Mouse (Mus musculus) testis, adult 2 months (tissue): Measurements from ENCODE around the gene Cpsf6. TPM values are rescaled to one million over a fixed set of nuclear protein-coding genes. Genes with fewer than 3 reads are reported as not detected.

Source experiments
- H3K27ac ChIP-seq: fragments of 200-500 bp; 2 replicates; pipeline ENCODE4 v1.5.1; 2012; ENCODE audit warnings: low read depth, low read length; ENCODE audit not compliant: control insufficient read depth, insufficient read depth
- H3K27me3 ChIP-seq: fragments of 200-500 bp; 2 replicates; pipeline ENCODE4 v1.6.1; 2012; ENCODE audit warnings: mild to moderate bottlenecking, low read length, moderate library complexity; ENCODE audit not compliant: control insufficient read depth, insufficient read depth
- H3K36me3 ChIP-seq: fragments of 200-500 bp; 2 replicates; pipeline ENCODE4 v1.6.1; 2012; ENCODE audit warnings: mild to moderate bottlenecking, low read length; ENCODE audit not compliant: control insufficient read depth, insufficient read depth
- H3K4me1 ChIP-seq: fragments of 200-500 bp; 2 replicates; pipeline ENCODE4 v1.6.1; 2012; ENCODE audit warnings: low read length; ENCODE audit not compliant: control insufficient read depth, insufficient read depth
- H3K4me3 ChIP-seq: fragments of 200-500 bp; 2 replicates; pipeline ENCODE4 v1.5.1; 2012; ENCODE audit warnings: low read depth, mild to moderate bottlenecking, low read length, moderate library complexity, mixed read lengths; ENCODE audit not compliant: control insufficient read depth
- CTCF ChIP-seq: fragments of 200-500 bp; IDR thresholded peaks from 2 replicates; pipeline ENCODE4 v1.5.1; 2012; ENCODE audit warnings: low read depth, mild to moderate bottlenecking, inconsistent platforms, low read length, moderate library complexity; ENCODE audit not compliant: control insufficient read depth, insufficient read depth, insufficient replicate concordance
- POLR2A ChIP-seq: fragments of 200-500 bp; IDR thresholded peaks from 2 replicates; pipeline ENCODE4 v1.6.1; 2012; ENCODE audit warnings: low read depth, mild to moderate bottlenecking, inconsistent platforms, low read length, moderate library complexity; ENCODE audit not compliant: control insufficient read depth
- polyA plus RNA-seq: library from polyadenylated mRNA; depleted of rRNA; stranded (reverse); fragments of >200 nt; gene quantifications from 2 replicates; pipeline ENCODE4 v1.2.3, GENCODE M21; 2012

Cpsf6 gene
- polyA plus RNA-seq, 1 experiment = 26.7 TPM

- peaks cover 6% of the 10 kb centered on the region for H3K4me1 ChIP-seq
- no peaks in the 10 kb centered on the region for H3K36me3 ChIP-seq
- no peak overlapping the region for H3K4me3 ChIP-seq
- TF ChIP-seq POLR2A = no peak
- no peak for TF ChIP-seq CTCF
- no peaks in the 10 kb centered on the region for H3K27me3 ChIP-seq
- H3K27ac ChIP-seq = no peak overlapping the region
Observed at GRCm38 (mm10) chr10:117411716-117412473, 32.1 kb upstream of the Cpsf6 start.

- TF ChIP-seq CTCF (no peak), POLR2A (no peak)
- Histone ChIP-seq H3K27ac (no peak overlapping the region), H3K27me3 (no peaks in the 10 kb centered on the region), H3K36me3 (no peaks in the 10 kb centered on the region), H3K4me3 (no peak overlapping the region), H3K4me1 (peaks cover 6% of the 10 kb centered on the region)
Observed at GRCm38 (mm10) chr10:117411131-117411530, 31.3 kb upstream of the Cpsf6 start.

GRCm38 (mm10) chr10:117410481-117411048, 30.8 kb upstream of the Cpsf6 start:
- H3K4me1 ChIP-seq = peaks cover 6% of the 10 kb centered on the region
- no peak overlapping the region for H3K27ac ChIP-seq
- TF ChIP-seq CTCF = no peak
- TF ChIP-seq POLR2A = no peak
- no peaks in the 10 kb centered on the region for H3K36me3 ChIP-seq
- no peak overlapping the region for H3K4me3 ChIP-seq
- H3K27me3 ChIP-seq = no peaks in the 10 kb centered on the region

GRCm38 (mm10) chr10:117409373-117410354, 29.8 kb upstream of the Cpsf6 start:
- no peak overlapping the region for H3K27ac ChIP-seq
- H3K27me3 ChIP-seq = no peaks in the 10 kb centered on the region
- no peak overlapping the region for H3K4me3 ChIP-seq
- H3K36me3 ChIP-seq = no peaks in the 10 kb centered on the region
- no peak for TF ChIP-seq POLR2A
- no peak for TF ChIP-seq CTCF
- peaks cover 6% of the 10 kb centered on the region for H3K4me1 ChIP-seq

GRCm38 (mm10) chr10:117408545-117409372, 28.9 kb upstream of the Cpsf6 start:
- Histone ChIP-seq H3K4me3 (no peak overlapping the region), H3K36me3 (no peaks in the 10 kb centered on the region), H3K4me1 (peaks cover 6% of the 10 kb centered on the region), H3K27me3 (no peaks in the 10 kb centered on the region), H3K27ac (no peak overlapping the region)
- TF ChIP-seq POLR2A (no peak), CTCF (no peak)

GRCm38 (mm10) chr10:117407734-117408288, 28.0 kb upstream of the Cpsf6 start:
- TF ChIP-seq CTCF (no peak), POLR2A (no peak)
- no peaks in the 10 kb centered on the region for H3K36me3 ChIP-seq
- no peak overlapping the region for H3K27ac ChIP-seq
- no peak overlapping the region for H3K4me3 ChIP-seq
- H3K27me3 ChIP-seq = no peaks in the 10 kb centered on the region
- H3K4me1 ChIP-seq = peaks cover 6% of the 10 kb centered on the region
